Mouse (Mus musculus) liver, postnatal 0 days (tissue): ENCODE results near the gene Mib2.

Source experiments
- CTCF ChIP-seq: sonication (generic); IDR thresholded peaks from 2 replicates; pipeline ENCODE4 v1.5.1; 2016; ENCODE audit warnings: antibody characterized with exemption, low read depth
- EP300 ChIP-seq: IDR thresholded peaks from 2 replicates; pipeline ENCODE4 v1.6.1; 2016; ENCODE audit warnings: antibody characterized with exemption, low read depth, mild to moderate bottlenecking

DNA sequence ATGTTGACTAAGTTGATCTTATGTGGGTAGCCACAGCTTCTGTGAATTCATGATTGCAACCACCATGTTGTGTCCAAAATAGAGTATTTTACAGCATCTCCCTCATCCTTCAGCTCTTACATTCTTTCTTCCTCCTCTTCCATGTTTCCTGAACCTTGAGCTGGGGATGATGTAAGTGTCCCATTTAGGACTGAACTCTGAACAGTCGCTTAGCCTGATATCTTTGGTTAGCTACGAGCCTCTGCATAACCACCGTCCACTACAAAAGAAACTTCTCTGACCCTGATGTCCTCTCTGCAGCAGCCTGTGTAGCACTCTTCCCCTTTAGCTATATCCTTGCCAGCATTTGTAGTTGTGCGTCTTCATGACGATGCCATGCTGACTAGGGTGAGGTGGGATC, 23.3 kb downstream of the Mib2 start:
- no peak for TF ChIP-seq CTCF
- TF ChIP-seq EP300: no peak
